Mouse (Mus musculus): ENCODE results near the gene Sema5a. TPM values are rescaled to one million over a fixed set of nuclear protein-coding genes. Genes with fewer than 3 reads are reported as not detected.

The Sema5a gene
- total RNA-seq, 2 experiments from 2014 or later: 4.7 to 6.9 TPM

GRCm38 (mm10) chr15:32545455-32545854, 300.8 kb downstream of the Sema5a start:
- DNase-seq: no peak

GRCm38 (mm10) chr15:32546746-32547145, 302.1 kb downstream of the Sema5a start:
- DNase-seq: no peak

- DNase-seq: no peak
Measured at GRCm38 (mm10) chr15:32558925-32559324, 314.3 kb downstream of the Sema5a start.

GRCm38 (mm10) chr15:32562600-32562999, 318.0 kb downstream of the Sema5a start:
- no peak for DNase-seq

- peak in 1 of 2 experiments; percentile 41 for DNase-seq
Measured at GRCm38 (mm10) chr15:32568181-32568857, 323.7 kb downstream of the Sema5a start.

- DNase-seq: no peak
Measured at GRCm38 (mm10) chr15:32568858-32569387, 324.3 kb downstream of the Sema5a start.

- no peak for DNase-seq
Measured at GRCm38 (mm10) chr15:32574327-32574726, 329.7 kb downstream of the Sema5a start.

GRCm38 (mm10) chr15:32575212-32575611, 330.6 kb downstream of the Sema5a start:
- no peak for DNase-seq

GRCm38 (mm10) chr15:32579351-32579750, 334.7 kb downstream of the Sema5a start:
- DNase-seq: peak; percentile 9 to 17

- no peak for DNase-seq
Measured at GRCm38 (mm10) chr15:32590641-32591040, 346.0 kb downstream of the Sema5a start.

GRCm38 (mm10) chr15:32593746-32594145, 349.1 kb downstream of the Sema5a start:
- no peak for DNase-seq

- no peak for DNase-seq
Measured at GRCm38 (mm10) chr15:32596574-32596973, 352.0 kb downstream of the Sema5a start.

- no peak for DNase-seq
Measured at GRCm38 (mm10) chr15:32597189-32597588, 352.6 kb downstream of the Sema5a start.

- DNase-seq: no peak
Measured at GRCm38 (mm10) chr15:32607236-32607635, 362.6 kb downstream of the Sema5a start.

- peak; percentile 50 to 54 for DNase-seq
Measured at GRCm38 (mm10) chr15:32610776-32611175, 366.2 kb downstream of the Sema5a start.

- DNase-seq: no peak
Measured at GRCm38 (mm10) chr15:32611201-32611600, 366.6 kb downstream of the Sema5a start.

- DNase-seq: no peak
Measured at GRCm38 (mm10) chr15:32613718-32614117, 369.1 kb downstream of the Sema5a start.

- no peak for DNase-seq
Measured at GRCm38 (mm10) chr15:32615773-32616172, 371.2 kb downstream of the Sema5a start.

GRCm38 (mm10) chr15:32619199-32619598, 374.6 kb downstream of the Sema5a start:
- DNase-seq: no peak

GRCm38 (mm10) chr15:32623037-32623739, 378.6 kb downstream of the Sema5a start:
- DNase-seq: no peak

GRCm38 (mm10) chr15:32624106-32624505, 379.5 kb downstream of the Sema5a start:
- no peak for DNase-seq

- no peak for DNase-seq
Measured at GRCm38 (mm10) chr15:32626031-32626430, 381.4 kb downstream of the Sema5a start.

GRCm38 (mm10) chr15:32633713-32634112, 389.1 kb downstream of the Sema5a start:
- DNase-seq: no peak
